Comparison of ENCODE assay signal across 18 mouse cellular contexts in the genomic region with DNA sequence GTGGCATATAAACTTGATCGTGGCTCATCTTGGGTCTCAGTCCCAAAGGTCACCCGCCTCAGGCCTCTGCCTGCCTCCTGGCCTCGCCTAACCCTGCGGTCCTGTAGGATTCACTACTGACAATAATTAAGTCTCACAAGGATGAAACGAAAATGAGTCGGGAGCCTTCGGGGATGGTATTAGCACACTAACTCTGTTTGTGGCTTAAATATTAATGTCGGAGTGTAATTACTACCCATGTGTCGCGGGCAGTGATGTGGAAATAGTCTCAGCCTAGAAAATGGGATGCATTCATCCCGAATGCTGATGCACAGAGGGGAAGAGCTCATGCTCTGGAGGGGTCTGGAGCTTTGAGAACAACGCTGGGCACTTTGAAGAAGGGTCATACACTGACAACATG. TPM values are rescaled to one million over a fixed set of nuclear protein-coding genes. Genes with fewer than 3 reads are reported as not detected.
"Had no signal": no experiment of that assay in that cellular context is flagged by ENCODE, and none has a peak within 500 bp of the region (broad histone marks: within the 10 kb centered on the region; RNA-seq: fewer than 3 reads in every experiment).

No protein-coding gene starts in this region.

- H3K27ac ChIP-seq: intestine, embryonic 15.5 days; kidney, embryonic 15.5 days; left cerebral cortex, adult 2 months; limb, embryonic 10.5 days; liver, embryonic 15.5 days had no signal

- H3K27me3 ChIP-seq: neural tube, embryonic 13.5 days had no signal

- ATAC-seq: intestine, embryonic 15.5 days; lung, postnatal 0 days had no signal

- H3K36me3 ChIP-seq: intestine, embryonic 15.5 days; kidney, embryonic 15.5 days; limb, embryonic 10.5 days; liver, embryonic 15.5 days; neural tube, embryonic 13.5 days had no signal

- H3K4me2 ChIP-seq: intestine, embryonic 15.5 days; kidney, embryonic 15.5 days; liver, embryonic 11.5 days; liver, embryonic 15.5 days; neural tube, embryonic 13.5 days had no signal

- DNase-seq: kidney, adult 2 months; kidney, postnatal 25 days; lung, adult 2 months; lung, postnatal 36 days; right cerebral cortex, adult 18-20 months; right cerebral cortex, postnatal 25 days; thymus, postnatal 36 days had no signal

- H3K9me3 ChIP-seq: intestine, embryonic 15.5 days; kidney, embryonic 15.5 days; limb, embryonic 10.5 days; liver, embryonic 15.5 days; megakaryocyte, embryonic 14.5 days; neural tube, embryonic 13.5 days had no signal

- H3K4me1 ChIP-seq: intestine, embryonic 15.5 days; liver, embryonic 15.5 days had no signal

- H3K9ac ChIP-seq: intestine, embryonic 15.5 days; kidney, embryonic 15.5 days; liver, embryonic 15.5 days; neural tube, embryonic 13.5 days had no signal

- H3K4me3 ChIP-seq: intestine, embryonic 15.5 days; kidney, embryonic 15.5 days; left cerebral cortex, adult 2 months; limb, embryonic 10.5 days; liver, embryonic 15.5 days; neural tube, embryonic 13.5 days had no signal

RNA-seq across cellular contexts. Expression of a gene that starts 31.6 kb away (rescaled TPM):
- total RNA-seq: monocyte, adult 5-6 weeks had no signal
- polyA plus RNA-seq: liver, embryonic 11.5 days; liver, embryonic 15.5 days; lung, adult 2 months; thymus, postnatal 0 days had no signal
